Comparison of ENCODE assay signal across 8 mouse cellular contexts in genomic region chr5:140418489-140419441, GRCm38 (mm10). TPM values are rescaled to one million over a fixed set of nuclear protein-coding genes. Genes with fewer than 3 reads are reported as not detected.
DNase-seq lines count a peak whose midpoint lies in the region; ATAC-seq and TF ChIP-seq lines count a peak whose summit lies in the region.

Eif3b (plus strand) TSS chr5:140419328.

- peak; percentile 93 for ATAC-seq in forebrain, embryonic 12.5 days (ENCODE audit: low FRiP score)
- ATAC-seq in heart, postnatal 0 days (ENCODE audit: insufficient read depth, low read depth) = peak; percentile 91
- peak; percentile 92 for ATAC-seq in liver, embryonic 16.5 days (ENCODE audit: low read depth)
- ATAC-seq in neural tube, embryonic 13.5 days (ENCODE audit: low read depth) = peak; percentile 94

- peaks cover 41% of the 10 kb centered on the region for H3K36me3 ChIP-seq in E14TG2a.4 (ENCODE audit: insufficient read depth, low read length)
- H3K36me3 ChIP-seq in forebrain, embryonic 12.5 days (replicated peaks) = peaks cover 21% of the 10 kb centered on the region
- no peaks in the 10 kb centered on the region for H3K36me3 ChIP-seq in heart, postnatal 0 days (replicated peaks; ENCODE audit: control insufficient read depth, insufficient read depth, low read length)
- peaks cover 2% of the 10 kb centered on the region; the same call in 1 of the 2 replicates for H3K36me3 ChIP-seq in liver, embryonic 16.5 days (ENCODE audit: control insufficient read depth, insufficient read depth)
- H3K36me3 ChIP-seq in neural tube, embryonic 13.5 days = peaks cover 13% of the 10 kb centered on the region
- peaks cover 1% of the 10 kb centered on the region; the same call in 1 of the 2 replicates for H3K36me3 ChIP-seq in testis, adult 2 months (ENCODE audit: control insufficient read depth, insufficient read depth, low read length)

- H3K4me1 ChIP-seq in E14TG2a.4 (replicated peaks; ENCODE audit: low read depth, low read length) = peaks cover 44% of the 10 kb centered on the region
- H3K4me1 ChIP-seq in forebrain, embryonic 12.5 days = peaks cover 28% of the 10 kb centered on the region
- peaks cover 15% of the 10 kb centered on the region for H3K4me1 ChIP-seq in heart, postnatal 0 days (ENCODE audit: control insufficient read depth, insufficient read depth)
- H3K4me1 ChIP-seq in liver, embryonic 16.5 days (ENCODE audit: control insufficient read depth, low read depth, low read length) = peaks cover 24% of the 10 kb centered on the region
- peaks cover 36% of the 10 kb centered on the region for H3K4me1 ChIP-seq in neural tube, embryonic 13.5 days (replicated peaks)
- H3K4me1 ChIP-seq in testis, adult 2 months (ENCODE audit: control insufficient read depth, insufficient read depth, low read length) = peaks cover 9% of the 10 kb centered on the region

- H3K27ac ChIP-seq in forebrain, embryonic 12.5 days = peak within 1 kb of the TSS; percentile 97
- peak within 1 kb of the TSS; percentile 90 for H3K27ac ChIP-seq in heart, postnatal 0 days (ENCODE audit: low read depth)
- peak within 1 kb of the TSS; percentile 92 for H3K27ac ChIP-seq in liver, embryonic 16.5 days (ENCODE audit: low read length)
- peak within 1 kb of the TSS; percentile 94 for H3K27ac ChIP-seq in neural tube, embryonic 13.5 days (replicated peaks)
- peak within 1 kb of the TSS; percentile 98 for H3K27ac ChIP-seq in testis, adult 2 months (ENCODE audit: control insufficient read depth, insufficient read depth, low read depth, low read length)

- H3K9me3 ChIP-seq in E14TG2a.4 (ENCODE audit: low read length) = no peaks in the 10 kb centered on the region
- H3K9me3 ChIP-seq in forebrain, embryonic 12.5 days = no peaks in the 10 kb centered on the region
- no peaks in the 10 kb centered on the region for H3K9me3 ChIP-seq in heart, postnatal 0 days (replicated peaks; ENCODE audit: control insufficient read depth, low read length)
- no peaks in the 10 kb centered on the region for H3K9me3 ChIP-seq in liver, embryonic 16.5 days (replicated peaks; ENCODE audit: control insufficient read depth, low read length)
- no peaks in the 10 kb centered on the region for H3K9me3 ChIP-seq in neural tube, embryonic 13.5 days

- WGBS in forebrain, embryonic 12.5 days = under 1% methylated on average over 65 of the region's 65 CpGs
- under 1% methylated on average over 65 of the region's 65 CpGs for WGBS in heart, postnatal 0 days
- under 1% methylated on average over 65 of the region's 65 CpGs for WGBS in liver, embryonic 16.5 days (ENCODE audit: insufficient replicate concordance)
- under 1% methylated on average over 65 of the region's 65 CpGs for WGBS in neural tube, embryonic 13.5 days

- peak; percentile 91 for DNase-seq in c-Kit-positive CD71-positive TER-119-positive erythroid progenitor cells, embryonic 14.5 days (ENCODE audit: low spot score)
- DNase-seq in heart, postnatal 0 days (ENCODE audit: low spot score) = peak; percentile 95
- peak; percentile 90 to 95 for DNase-seq in kidney, postnatal 4 days

- H3K27me3 ChIP-seq in E14TG2a.4 (ENCODE audit: insufficient read depth, low read length) = no peaks in the 10 kb centered on the region
- no peaks in the 10 kb centered on the region for H3K27me3 ChIP-seq in forebrain, embryonic 12.5 days
- H3K27me3 ChIP-seq in heart, postnatal 0 days (ENCODE audit: control insufficient read depth, insufficient read depth, low read length) = no peaks in the 10 kb centered on the region
- no peaks in the 10 kb centered on the region for H3K27me3 ChIP-seq in liver, embryonic 16.5 days (ENCODE audit: control insufficient read depth, insufficient read depth, low read depth, low read length)
- H3K27me3 ChIP-seq in neural tube, embryonic 13.5 days = no peaks in the 10 kb centered on the region
- H3K27me3 ChIP-seq in testis, adult 2 months (ENCODE audit: control insufficient read depth, insufficient read depth, low read length) = no peaks in the 10 kb centered on the region

- peak within 1 kb of the TSS; percentile 98 for H3K9ac ChIP-seq in forebrain, embryonic 12.5 days
- peak within 1 kb of the TSS; percentile 82 for H3K9ac ChIP-seq in heart, postnatal 0 days (replicated peaks; ENCODE audit: low read depth, low read length)
- peak within 1 kb of the TSS; percentile 89 for H3K9ac ChIP-seq in liver, embryonic 16.5 days (ENCODE audit: low read depth, low read length)
- H3K9ac ChIP-seq in neural tube, embryonic 13.5 days = peak within 1 kb of the TSS; percentile 98

- peak within 1 kb of the TSS; percentile 90 for H3K4me2 ChIP-seq in forebrain, embryonic 12.5 days
- peak within 1 kb of the TSS; percentile 85 for H3K4me2 ChIP-seq in heart, postnatal 0 days (ENCODE audit: low read depth, low read length)
- H3K4me2 ChIP-seq in liver, embryonic 16.5 days (ENCODE audit: low read depth, low read length) = peak within 1 kb of the TSS; percentile 90
- peak within 1 kb of the TSS; percentile 90 for H3K4me2 ChIP-seq in neural tube, embryonic 13.5 days

- peak; percentile 86 for TF ChIP-seq POLR2A in testis, adult 2 months (IDR thresholded peaks at IDR 0.05; ENCODE audit: control insufficient read depth, low read depth, low read length)

- peak within 1 kb of the TSS; percentile 99 for H3K4me3 ChIP-seq in E14TG2a.4 (replicated peaks; ENCODE audit: low read length)
- H3K4me3 ChIP-seq in forebrain, embryonic 12.5 days (replicated peaks) = peak within 1 kb of the TSS; percentile 99
- peak within 1 kb of the TSS; percentile 80 for H3K4me3 ChIP-seq in heart, postnatal 0 days (ENCODE audit: low read depth, low read length)
- H3K4me3 ChIP-seq in liver, embryonic 16.5 days (ENCODE audit: low read depth, low read length) = peak within 1 kb of the TSS; percentile 91
- peak within 1 kb of the TSS; percentile 100 for H3K4me3 ChIP-seq in neural tube, embryonic 13.5 days
- H3K4me3 ChIP-seq in testis, adult 2 months (ENCODE audit: control insufficient read depth, low read depth, low read length) = peak within 1 kb of the TSS; percentile 99

- no peak for TF ChIP-seq CTCF in E14TG2a.4 (conservative IDR thresholded peaks at IDR 0.05; ENCODE audit: low read length)
- peak; percentile 23; the same call in 1 of the 2 replicates for TF ChIP-seq CTCF in heart, postnatal 0 days (IDR thresholded peaks at IDR 0.05; ENCODE audit: low read depth)
- no peak for TF ChIP-seq CTCF in testis, adult 2 months (IDR thresholded peaks at IDR 0.05; ENCODE audit: control insufficient read depth, insufficient read depth, insufficient replicate concordance, low read depth, low read length)

- no peak for TF ChIP-seq EP300 in heart, postnatal 0 days (IDR thresholded peaks at IDR 0.05; ENCODE audit: low read depth)

RNA-seq across cellular contexts. Expression of gene Eif3b, which starts in this region (rescaled TPM):
- 152 and 166 TPM in 2 replicates for polyA plus RNA-seq in forebrain, embryonic 12.5 days (2016; fragmentation: Nextera tagmentation; extraction: Ambion mirVana)
- total RNA-seq in heart, postnatal 0 days (2014; rRNA removed; ENCODE audit: low replicate concordance) = 37.4 and 38.9 TPM in 2 replicates
- polyA plus RNA-seq in heart, postnatal 0 days (2015; fragmentation: Nextera tagmentation; extraction: Ambion mirVana) = 36.6 and 40.0 TPM in 2 replicates
- 53.0 and 60.0 TPM in 2 replicates for polyA plus RNA-seq in liver, embryonic 16.5 days (2015; fragmentation: Nextera tagmentation; extraction: Ambion mirVana)
- polyA plus RNA-seq in neural tube, embryonic 13.5 days (2015; fragmentation: Nextera tagmentation; extraction: Ambion mirVana) = 88.3 and 111 TPM in 2 replicates
- 249 and 275 TPM in 2 replicates for polyA plus RNA-seq in testis, adult 2 months (2012; rRNA removed)

Comparison
In these comparisons a context has a peak if more than half of its experiments do, and no peak if none do; other contexts are left out.
1. Peak in every context shown above with its lines: DNase-seq, ATAC-seq, H3K4me3 ChIP-seq and H3K27ac ChIP-seq.